ENCODE assay signal across 9 mouse cellular contexts in genomic region chr6:93819888-93820287, GRCm38 (mm10).
DNase-seq lines count a peak whose midpoint lies in the region; ATAC-seq lines count a peak whose summit lies in the region.
"Had no signal": no experiment of that assay in that cellular context is flagged by ENCODE, and none has a peak within 500 bp of the region (broad histone marks: within the 10 kb centered on the region; RNA-seq: fewer than 3 reads in every experiment).

No protein-coding gene starts in this region.

- DNase-seq in ES-CJ7 (ENCODE audit: low read depth, low spot score) (peak; percentile 64), adipocyte (ENCODE audit: low spot score) (peak; percentile 12)
- DNase-seq in embryonic facial prominence, embryonic 10.5 days (ENCODE audit: low spot score) = peak; percentile 52
- peak; percentile 20 to 21 for DNase-seq in gastrocnemius, postnatal 36 days
- DNase-seq in left cerebral cortex, postnatal 14 days (ENCODE audit: low spot score in 2 of 2) = peak; percentile 68
- peak; percentile 76 for DNase-seq in right cerebral cortex, adult 18-20 months
- DNase-seq in ovary, adult 18-20 months (ENCODE audit: low spot score) = no peak

- H3K4me1 ChIP-seq in embryonic facial prominence, embryonic 10.5 days = peaks cover 63% of the 10 kb centered on the region

- no peak for ATAC-seq in erythroblast, adult 5-6 weeks (replicated peaks; ENCODE audit: low FRiP score, poor library complexity, severe bottlenecking)

- WGBS in embryonic facial prominence, embryonic 10.5 days = 34% methylated on average over 6 of the region's 6 CpGs

- no peak overlapping the region for H3K4me3 ChIP-seq in embryonic facial prominence, embryonic 10.5 days
- H3K4me3 ChIP-seq: limb, embryonic 15.5 days had no signal

- no peaks in the 10 kb centered on the region for H3K27me3 ChIP-seq in embryonic facial prominence, embryonic 10.5 days (replicated peaks; ENCODE audit: low read depth, poor library complexity, severe bottlenecking)
- H3K27me3 ChIP-seq: limb, embryonic 15.5 days had no signal

- H3K9me3 ChIP-seq in embryonic facial prominence, embryonic 10.5 days = no peaks in the 10 kb centered on the region
- H3K9me3 ChIP-seq: limb, embryonic 15.5 days had no signal

- intact Hi-C loops in gastrocnemius, postnatal 36 days (cut with DNase I) = no loop called here
- intact Hi-C loops in left cerebral cortex, postnatal 14 days (cut with DNase I) = no loop called here

- H3K36me3 ChIP-seq in embryonic facial prominence, embryonic 10.5 days (replicated peaks) = no peaks in the 10 kb centered on the region
- H3K36me3 ChIP-seq: limb, embryonic 15.5 days had no signal

- no peak overlapping the region; the same call in 1 of the 2 replicates for H3K27ac ChIP-seq in embryonic facial prominence, embryonic 10.5 days (replicated peaks)
- H3K27ac ChIP-seq: limb, embryonic 15.5 days had no signal
